Mouse (Mus musculus): Measurements from ENCODE around the gene Rnf44.

GRCm38 (mm10) chr13:54663999-54664398 lies 29.7 kb downstream of the Rnf44 start:
- no peak for TF ChIP-seq CTCF (IDR thresholded peaks at IDR 0.05; ENCODE audit: low read depth)
- no peak for TF ChIP-seq EP300 (IDR thresholded peaks at IDR 0.05; ENCODE audit: low read depth)
